In the genomic region with DNA sequence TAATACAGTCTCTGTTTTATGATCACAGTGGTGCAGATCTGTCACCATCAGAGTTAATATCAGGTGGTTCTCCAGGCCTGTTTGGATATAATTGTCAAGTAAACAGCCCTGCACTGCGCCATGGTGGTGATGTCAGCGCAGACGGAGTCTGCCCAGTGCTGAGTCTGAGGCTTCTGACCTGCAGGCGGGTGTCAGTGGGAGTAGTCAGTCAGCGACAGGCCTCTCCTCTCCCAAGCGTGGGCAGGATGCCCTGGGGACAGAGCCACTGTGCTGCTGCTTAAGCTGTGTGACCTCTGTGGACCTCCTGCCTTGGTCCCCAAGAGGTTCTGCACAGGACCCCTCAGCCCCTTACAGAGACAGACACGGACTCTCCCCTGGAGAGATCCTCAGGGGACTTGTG, we compare ENCODE assay signal across 8 mouse cellular contexts. TPM values are rescaled to one million over a fixed set of nuclear protein-coding genes. Genes with fewer than 3 reads are reported as not detected.
DNase-seq lines count a peak whose midpoint lies in the region; ATAC-seq lines count a peak whose summit lies in the region.

No protein-coding gene starts in this region.

- H3K27ac ChIP-seq in embryonic facial prominence, embryonic 11.5 days (replicated peaks; ENCODE audit: low read depth, low read length): no peak overlapping the region
- H3K27ac ChIP-seq in embryonic facial prominence, embryonic 10.5 days (replicated peaks): no peak overlapping the region
- 0 out of 2 replicates have a peak overlapping the region, but pooled peaks have one; percentile 19 for H3K27ac ChIP-seq in kidney, embryonic 15.5 days

- H3K4me2 ChIP-seq in embryonic facial prominence, embryonic 11.5 days (ENCODE audit: low read depth, low read length): no peak overlapping the region
- no peak overlapping the region for H3K4me2 ChIP-seq in kidney, embryonic 15.5 days

- H3K36me3 ChIP-seq in embryonic facial prominence, embryonic 11.5 days (replicated peaks; ENCODE audit: control insufficient read depth, insufficient read depth, low read depth, low read length): no peaks in the 10 kb centered on the region
- peaks cover 37% of the 10 kb centered on the region for H3K36me3 ChIP-seq in embryonic facial prominence, embryonic 10.5 days (replicated peaks)
- peaks cover 15% of the 10 kb centered on the region for H3K36me3 ChIP-seq in kidney, embryonic 15.5 days

- H3K9me3 ChIP-seq in embryonic facial prominence, embryonic 11.5 days (replicated peaks; ENCODE audit: control insufficient read depth, low read length): no peaks in the 10 kb centered on the region
- H3K9me3 ChIP-seq in embryonic facial prominence, embryonic 10.5 days: no peaks in the 10 kb centered on the region
- no peaks in the 10 kb centered on the region for H3K9me3 ChIP-seq in kidney, embryonic 15.5 days (replicated peaks)

- no peaks in the 10 kb centered on the region for H3K27me3 ChIP-seq in embryonic facial prominence, embryonic 11.5 days (ENCODE audit: control insufficient read depth, insufficient read depth, low read length)
- H3K27me3 ChIP-seq in embryonic facial prominence, embryonic 10.5 days (replicated peaks; ENCODE audit: low read depth, poor library complexity, severe bottlenecking): no peaks in the 10 kb centered on the region
- H3K27me3 ChIP-seq in kidney, embryonic 15.5 days: no peaks in the 10 kb centered on the region

- H3K4me1 ChIP-seq in embryonic facial prominence, embryonic 11.5 days (ENCODE audit: control insufficient read depth, insufficient read depth, low read length): no peaks in the 10 kb centered on the region
- H3K4me1 ChIP-seq in embryonic facial prominence, embryonic 10.5 days: peaks cover 17% of the 10 kb centered on the region
- peaks cover 31% of the 10 kb centered on the region for H3K4me1 ChIP-seq in kidney, embryonic 15.5 days

- no peak for DNase-seq in embryonic facial prominence, embryonic 11.5 days (ENCODE audit: low spot score)
- DNase-seq in embryonic facial prominence, embryonic 10.5 days (ENCODE audit: low spot score): no peak
- peak; percentile 24 for DNase-seq in right cerebral cortex, adult 18-20 months
- no peak for DNase-seq in right cerebral cortex, postnatal 36 days (ENCODE audit: low spot score in 2 of 2)
- DNase-seq in skeletal muscle tissue, adult 2 months (ENCODE audit: low read depth, low spot score): peak; percentile 55
- DNase-seq in ovary, adult 18-20 months (ENCODE audit: low spot score): no peak
- no peak for DNase-seq in urinary bladder, adult 2 months (ENCODE audit: low spot score)

- H3K4me3 ChIP-seq in embryonic facial prominence, embryonic 11.5 days (ENCODE audit: low read depth, low read length): no peak overlapping the region
- H3K4me3 ChIP-seq in embryonic facial prominence, embryonic 10.5 days: no peak overlapping the region
- no peak overlapping the region for H3K4me3 ChIP-seq in kidney, embryonic 15.5 days (replicated peaks)

- peak; percentile 52 for ATAC-seq in embryonic facial prominence, embryonic 11.5 days (replicated peaks; ENCODE audit: insufficient number of reproducible peaks, low FRiP score, low TSS enrichment, low read depth)
- peak; percentile 71 for ATAC-seq in kidney, embryonic 15.5 days (replicated peaks; ENCODE audit: low FRiP score)

- WGBS in embryonic facial prominence, embryonic 11.5 days: 61% methylated on average over 7 of the region's 7 CpGs
- WGBS in embryonic facial prominence, embryonic 10.5 days: 58% methylated on average over 7 of the region's 7 CpGs
- 52% methylated on average over 7 of the region's 7 CpGs for whole genome bisulfite sequencing in kidney, embryonic 15.5 days

- no peak overlapping the region for H3K9ac ChIP-seq in embryonic facial prominence, embryonic 11.5 days (replicated peaks; ENCODE audit: low read length)
- H3K9ac ChIP-seq in kidney, embryonic 15.5 days: no peak overlapping the region

RNA-seq across cellular contexts. Expression of a gene that starts 50.0 kb away (rescaled TPM):
- polyA plus RNA-seq in embryonic facial prominence, embryonic 11.5 days (2014; fragmentation: Nextera tagmentation; extraction: Ambion mirVana): 13.6 and 16.9 TPM in 2 replicates
- 7.4 and 8.0 TPM in 2 replicates for polyA plus RNA-seq in embryonic facial prominence, embryonic 10.5 days (2016; fragmentation: Nextera tagmentation; extraction: Ambion mirVana)
- polyA plus RNA-seq in kidney, embryonic 15.5 days (2015; fragmentation: Nextera tagmentation; extraction: Ambion mirVana): 10.0 and 10.5 TPM in 2 replicates
- polyA plus RNA-seq in urinary bladder, adult 2 months (2012; rRNA removed): 12.6 and 16.6 TPM in 2 replicates

Comparison
In these comparisons a context has a peak if more than half of its experiments do, and no peak if none do; other contexts are left out.
1. DNase-seq: peak in right cerebral cortex, adult 18-20 months (single experiment) and skeletal muscle tissue, adult 2 months (single experiment); none in embryonic facial prominence, embryonic 11.5 days (single experiment), embryonic facial prominence, embryonic 10.5 days (single experiment), right cerebral cortex, postnatal 36 days (0 of 2), ovary, adult 18-20 months (single experiment) and urinary bladder, adult 2 months (single experiment).